Mouse (Mus musculus): ENCODE data around the gene Nmnat2. TPM values are rescaled to one million over a fixed set of nuclear protein-coding genes. Genes with fewer than 3 reads are reported as not detected.

Nmnat2 gene
- total and polyA plus RNA-seq, 2 experiments from 2014 or later, result 87.6 to 152 TPM

DNA sequence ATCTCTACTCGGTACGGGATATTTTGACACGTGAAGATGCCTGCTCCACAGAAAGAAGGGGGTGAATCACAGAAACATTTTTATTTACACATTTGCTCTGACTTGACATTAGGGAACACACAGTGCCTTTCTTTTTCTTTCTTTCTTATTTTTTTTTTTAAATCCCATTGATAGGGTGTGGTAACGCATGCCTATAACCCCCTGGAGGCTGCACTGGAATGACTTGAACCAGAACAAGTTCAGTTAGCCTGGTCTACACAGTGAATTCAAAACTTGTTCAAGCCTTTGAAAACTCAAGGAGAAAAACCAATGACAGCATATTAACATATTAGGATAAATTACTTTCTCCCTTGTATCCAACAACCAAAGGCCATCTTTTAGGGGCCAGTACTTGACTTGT is 204.3 kb downstream of the Nmnat2 start:
- ATAC-seq (ENCODE audit: low FRiP score), result no peak

DNA sequence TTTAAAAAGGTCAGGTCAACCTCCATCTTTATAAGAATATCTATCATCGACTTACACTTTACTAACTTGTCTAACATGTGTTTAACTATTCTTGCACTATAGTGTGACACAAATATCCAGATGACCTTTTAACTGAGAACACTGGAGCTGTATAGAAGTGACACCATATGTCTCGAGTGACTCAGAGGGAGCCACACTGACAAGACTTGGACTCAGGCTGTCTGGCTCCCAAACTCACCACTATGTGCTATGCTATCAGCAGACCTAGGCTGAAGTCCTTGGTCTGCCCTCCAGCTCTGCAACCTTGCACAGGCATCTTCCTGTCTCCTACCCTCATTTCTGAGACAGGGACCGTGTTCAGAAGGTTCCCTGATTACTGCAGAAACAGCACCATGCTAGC is 209.0 kb downstream of the Nmnat2 start:
- WGBS, result 82% methylated on average over 3 of the region's 3 CpGs

More for the DNA sequence above, 204.3 kb downstream of the Nmnat2 start:
- 87% methylated on average over 4 of the region's 4 CpGs for WGBS
- H3K36me3 ChIP-seq (ENCODE audit: insufficient read depth, low read length), result no peaks in the 10 kb centered on the region
- no peak overlapping the region for H3K9ac ChIP-seq (replicated peaks; ENCODE audit: low read length, poor library complexity, severe bottlenecking)
- no peaks in the 10 kb centered on the region for H3K4me1 ChIP-seq (ENCODE audit: insufficient read depth, low read length)
- H3K27ac ChIP-seq (ENCODE audit: low read depth, low read length), result no peak overlapping the region
- no peaks in the 10 kb centered on the region for H3K9me3 ChIP-seq (ENCODE audit: low read length)
- no peak overlapping the region for H3K4me3 ChIP-seq (ENCODE audit: low read depth, low read length)
- no peaks in the 10 kb centered on the region for H3K27me3 ChIP-seq (ENCODE audit: insufficient read depth, low read length)
- TF ChIP-seq CTCF (IDR thresholded peaks at IDR 0.05), result no peak
- DNase-seq (ENCODE audit: low spot score), result no peak
- H3K4me2 ChIP-seq (ENCODE audit: low read depth, low read length, poor library complexity, severe bottlenecking), result no peak overlapping the region

DNA sequence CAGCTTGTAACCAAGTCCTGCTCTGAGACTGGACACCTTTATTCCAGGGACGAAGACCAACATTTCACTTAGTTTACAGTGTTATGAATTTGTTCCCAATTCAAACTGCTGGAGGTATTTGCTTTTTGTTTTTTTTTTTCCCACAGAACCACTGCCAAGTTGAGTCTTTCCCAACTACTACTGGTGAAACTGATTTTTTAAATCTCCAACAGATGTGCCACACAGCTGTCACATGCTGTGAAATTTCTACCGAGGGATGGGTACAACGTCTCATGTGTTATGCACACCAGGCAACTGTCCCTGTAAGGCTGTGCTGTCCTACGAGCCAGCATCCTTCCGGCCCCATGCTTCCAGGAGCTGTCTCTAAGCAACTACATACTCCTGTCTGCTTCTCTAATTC is 213.5 kb downstream of the Nmnat2 start:
- ATAC-seq (ENCODE audit: low FRiP score), result no peak

More for the DNA sequence above, 209.0 kb downstream of the Nmnat2 start:
- ATAC-seq (ENCODE audit: low FRiP score) (no peak), DNase-seq (ENCODE audit: low spot score) (no peak)
- Histone ChIP-seq H3K36me3 (ENCODE audit: insufficient read depth, low read length) (no peaks in the 10 kb centered on the region), H3K27me3 (ENCODE audit: insufficient read depth, low read length) (no peaks in the 10 kb centered on the region), H3K4me1 (ENCODE audit: insufficient read depth, low read length) (no peaks in the 10 kb centered on the region), H3K4me2 (ENCODE audit: low read depth, low read length, poor library complexity, severe bottlenecking) (no peak overlapping the region), H3K9me3 (ENCODE audit: low read length) (no peaks in the 10 kb centered on the region), H3K27ac (ENCODE audit: low read depth, low read length) (no peak overlapping the region), H3K9ac (replicated peaks; ENCODE audit: low read length, poor library complexity, severe bottlenecking) (no peak overlapping the region), H3K4me3 (ENCODE audit: low read depth, low read length) (no peak overlapping the region)
- TF ChIP-seq CTCF (IDR thresholded peaks at IDR 0.05), result no peak

More for the DNA sequence above, 213.5 kb downstream of the Nmnat2 start:
- no peak for DNase-seq (ENCODE audit: low spot score)
- Histone ChIP-seq H3K36me3 (ENCODE audit: insufficient read depth, low read length) (no peaks in the 10 kb centered on the region), H3K4me3 (ENCODE audit: low read depth, low read length) (no peak overlapping the region), H3K4me1 (ENCODE audit: insufficient read depth, low read length) (no peaks in the 10 kb centered on the region), H3K4me2 (ENCODE audit: low read depth, low read length, poor library complexity, severe bottlenecking) (no peak overlapping the region), H3K9me3 (ENCODE audit: low read length) (no peaks in the 10 kb centered on the region), H3K27me3 (ENCODE audit: insufficient read depth, low read length) (no peaks in the 10 kb centered on the region), H3K27ac (ENCODE audit: low read depth, low read length) (no peak overlapping the region), H3K9ac (replicated peaks; ENCODE audit: low read length, poor library complexity, severe bottlenecking) (no peak overlapping the region)
- WGBS, result 78% methylated on average over 5 of the region's 5 CpGs
- no peak for TF ChIP-seq CTCF (IDR thresholded peaks at IDR 0.05)

Other genes starting within 250 kb of the Nmnat2 start
- gene Apobec4, start 204.4 kb upstream of the Nmnat2 start, total RNA-seq (2014; rRNA removed), result not detected in 2 replicates
- gene Apobec4, start 204.4 kb upstream of the Nmnat2 start, polyA plus RNA-seq (2015; fragmentation: Nextera tagmentation; extraction: Ambion mirVana), result not detected in 2 replicates
- 14.3 and 16.9 TPM in 2 replicates for gene Rgl1, start 188.6 kb upstream of the Nmnat2 start, total RNA-seq (2014; rRNA removed)
- gene Rgl1, start 188.6 kb upstream of the Nmnat2 start, polyA plus RNA-seq (2015; fragmentation: Nextera tagmentation; extraction: Ambion mirVana), result 13.8 and 16.2 TPM in 2 replicates
- 168 and 207 TPM in 2 replicates for gene Arpc5, start 188.5 kb upstream of the Nmnat2 start, total RNA-seq (2014; rRNA removed)
- 384 and 410 TPM in 2 replicates for gene Arpc5, start 188.5 kb upstream of the Nmnat2 start, polyA plus RNA-seq (2015; fragmentation: Nextera tagmentation; extraction: Ambion mirVana)
- gene Ncf2, start 154.8 kb upstream of the Nmnat2 start, total RNA-seq (2014; rRNA removed), result 1.2 and 1.6 TPM in 2 replicates
- 1.8 and 1.9 TPM in 2 replicates for gene Ncf2, start 154.8 kb upstream of the Nmnat2 start, polyA plus RNA-seq (2015; fragmentation: Nextera tagmentation; extraction: Ambion mirVana)
- gene Smg7, start 52.3 kb upstream of the Nmnat2 start, total RNA-seq (2014; rRNA removed), result 63.5 and 72.6 TPM in 2 replicates
- gene Smg7, start 52.3 kb upstream of the Nmnat2 start, polyA plus RNA-seq (2015; fragmentation: Nextera tagmentation; extraction: Ambion mirVana), result 29.9 and 30.5 TPM in 2 replicates
- gene Lamc2, start 231.5 kb downstream of the Nmnat2 start, total RNA-seq (2014; rRNA removed), result 5.1 and 7.6 TPM in 2 replicates
- 4.8 and 5.0 TPM in 2 replicates for gene Lamc2, start 231.5 kb downstream of the Nmnat2 start, polyA plus RNA-seq (2015; fragmentation: Nextera tagmentation; extraction: Ambion mirVana)

Measured in midbrain, postnatal 0 days (tissue).